Mouse (Mus musculus): ENCODE data around the gene Ubox5.
"Not testable (repeated sequence)": the region's sequence is repeated elsewhere in the genome, so short reads cannot be mapped to it uniquely, and the experiment has no call there.

Ubox5 gene

DNA sequence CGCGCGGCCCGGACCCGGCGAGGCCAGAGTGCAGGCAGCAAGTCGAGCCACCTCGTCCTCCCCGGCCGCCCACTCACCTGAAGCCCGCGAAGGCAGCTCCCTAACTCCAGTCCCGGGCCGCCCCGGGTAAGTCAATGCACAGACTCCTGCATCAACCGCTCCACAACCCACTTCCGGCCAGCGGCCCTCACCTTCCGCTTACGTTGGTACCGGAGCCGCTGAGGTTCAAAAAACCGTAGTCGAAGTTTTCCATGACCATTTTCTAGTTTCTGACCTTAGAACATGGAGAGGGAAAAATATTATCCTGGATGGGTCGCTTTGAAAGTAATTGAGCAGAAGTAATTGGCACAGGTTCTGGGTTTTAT is at the start of gene Ubox5, which contains the start of gene Fastkd5:
TSS of gene Ubox5 (minus strand) at position 200 of the 365 bp plus-strand sequence.
TSS of gene Fastkd5 (minus strand) at position 189 of the 365 bp plus-strand sequence.
- DNase-seq (ENCODE audit: low spot score): peak; percentile 90

DNA sequence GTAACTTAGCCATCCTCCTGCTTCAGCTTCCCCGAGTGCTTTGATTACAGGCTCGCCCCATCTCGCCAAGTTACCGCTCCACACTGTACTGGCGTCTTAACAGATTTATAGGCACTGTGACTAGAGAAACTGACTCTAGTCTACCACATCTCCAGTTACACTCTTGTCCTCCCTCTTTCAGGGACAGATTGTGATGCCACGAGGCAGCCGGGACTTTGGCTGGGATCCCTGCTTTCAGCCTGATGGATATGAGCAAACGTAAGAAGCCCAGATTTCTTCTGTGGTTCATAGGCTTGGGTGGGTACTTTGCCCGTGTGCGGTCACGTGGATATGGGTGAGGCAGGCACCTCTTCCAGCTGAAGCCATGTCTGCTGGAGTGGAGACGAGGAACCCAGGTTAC is 49.3 kb upstream of the Ubox5 start:
- no peak for DNase-seq (ENCODE audit: low spot score)

DNA sequence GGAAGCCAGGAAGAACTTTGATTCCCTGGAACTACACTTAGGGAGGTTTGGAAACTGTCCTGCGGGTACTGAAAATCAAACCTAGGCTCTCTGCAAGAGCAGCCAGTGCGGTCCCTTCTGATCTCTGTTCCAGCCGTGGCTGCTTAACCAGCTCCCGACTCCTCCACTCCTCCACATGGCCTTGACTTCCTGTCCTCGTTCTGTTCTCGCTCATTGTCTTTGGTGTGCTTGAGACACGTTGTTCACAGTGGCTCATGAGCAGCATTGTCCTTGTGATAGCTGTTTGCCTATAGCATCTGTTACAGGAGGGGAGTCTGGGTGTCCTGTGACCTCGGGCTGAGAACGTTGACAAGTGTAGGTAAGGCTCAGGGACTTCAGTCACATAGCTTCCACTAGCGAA is 47.4 kb upstream of the Ubox5 start:
- no peak for DNase-seq (ENCODE audit: low spot score)

DNA sequence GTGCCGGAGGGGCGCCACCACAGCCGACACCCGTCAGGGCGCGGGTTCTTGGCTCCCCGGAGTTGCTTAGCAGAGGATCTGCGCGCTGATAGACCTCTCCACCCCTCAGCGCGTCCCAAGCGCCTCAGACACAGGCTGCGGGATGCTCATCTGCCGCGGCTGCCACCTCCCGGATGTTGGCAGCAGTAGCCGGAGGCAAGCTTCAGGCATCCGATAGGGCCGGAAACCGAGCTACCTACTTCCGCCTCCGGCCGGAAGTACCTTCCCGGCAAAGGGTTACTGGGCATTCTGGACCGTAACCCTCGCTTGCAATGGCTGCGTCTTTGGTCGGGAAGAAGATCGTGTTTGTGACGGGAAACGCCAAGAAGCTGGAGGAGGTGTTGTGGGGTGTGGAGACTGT is 37.7 kb upstream of the Ubox5 start, which contains the start of gene Itpa:
TSS of gene Itpa (plus strand) at position 52 of the 400 bp plus-strand sequence.
- DNase-seq (ENCODE audit: low spot score): peak; percentile 93

DNA sequence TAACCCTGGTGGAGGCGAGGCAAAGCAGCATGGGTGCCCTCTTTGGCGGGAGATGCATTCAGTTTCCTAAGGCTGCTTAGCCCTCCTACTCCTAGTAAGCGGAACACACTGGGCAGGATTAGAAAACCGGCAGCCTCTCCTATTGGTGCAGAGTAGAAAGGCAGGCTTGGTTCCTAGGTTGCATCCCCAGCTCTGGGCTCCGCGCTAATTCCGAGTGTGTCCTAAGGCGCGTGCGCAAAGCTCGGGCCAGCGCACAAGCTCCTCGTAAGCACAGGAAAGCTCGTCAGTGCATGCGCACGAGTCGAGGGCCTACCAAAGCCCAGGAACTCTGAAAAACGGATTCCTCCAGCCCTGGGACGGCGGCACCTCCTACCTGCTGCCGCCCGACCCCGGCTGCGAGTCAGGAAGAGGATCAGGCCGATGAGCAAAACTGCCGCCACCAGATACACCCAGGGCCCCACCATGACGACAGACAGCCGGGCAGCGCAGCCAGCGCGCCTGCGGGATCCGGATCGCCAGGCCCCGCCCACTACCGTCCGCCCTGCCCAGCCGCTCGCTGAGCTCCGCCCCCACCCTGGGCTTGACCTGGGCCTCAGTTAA is 34.4 kb upstream of the Ubox5 start, which contains the start of gene Ddrgk1:
TSS of gene Ddrgk1 (minus strand) at position 558 of the 600 bp plus-strand sequence.
- peak; percentile 98 for DNase-seq (ENCODE audit: low spot score)

DNA sequence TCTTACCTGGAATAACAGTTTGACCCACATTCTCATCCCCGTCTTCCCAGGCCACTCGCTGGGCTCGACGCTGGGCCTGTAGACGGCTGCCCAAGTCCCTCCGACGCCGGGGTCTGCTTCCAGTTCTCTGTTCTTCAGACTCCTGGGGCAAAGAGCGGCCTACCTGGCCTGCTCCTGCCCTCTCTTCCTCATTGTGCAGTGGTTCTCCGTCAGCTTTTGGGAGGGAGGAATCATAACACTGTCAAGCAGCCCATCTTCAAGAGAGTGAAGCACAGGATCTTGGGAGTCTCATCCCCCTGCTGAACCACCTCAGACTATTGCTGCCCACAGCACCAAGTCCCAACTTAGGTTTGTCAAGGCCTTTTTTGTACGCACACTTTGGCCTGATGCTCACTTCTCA is 33.5 kb upstream of the Ubox5 start:
- DNase-seq (ENCODE audit: low spot score): no peak

DNA sequence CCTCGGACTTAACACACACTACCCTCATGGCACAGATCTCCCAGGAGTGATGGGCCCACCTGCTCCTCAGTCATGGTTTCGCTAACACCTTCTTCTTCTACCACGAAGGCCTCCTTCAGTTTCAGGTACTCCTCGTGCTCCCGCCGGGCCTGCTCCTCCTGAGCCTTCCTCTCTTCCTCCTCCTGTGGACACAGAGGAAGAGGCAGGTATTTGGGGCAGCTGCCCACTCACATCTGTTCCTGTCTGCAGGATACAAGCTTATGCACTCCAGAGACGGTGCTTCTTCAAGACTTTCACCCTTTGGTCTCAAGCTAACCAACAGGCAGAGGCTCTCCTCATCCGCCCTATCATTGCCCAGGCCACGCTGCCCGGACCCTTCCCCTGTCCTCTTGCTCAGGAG is 28.7 kb upstream of the Ubox5 start:
- DNase-seq (ENCODE audit: low spot score): no peak

DNA sequence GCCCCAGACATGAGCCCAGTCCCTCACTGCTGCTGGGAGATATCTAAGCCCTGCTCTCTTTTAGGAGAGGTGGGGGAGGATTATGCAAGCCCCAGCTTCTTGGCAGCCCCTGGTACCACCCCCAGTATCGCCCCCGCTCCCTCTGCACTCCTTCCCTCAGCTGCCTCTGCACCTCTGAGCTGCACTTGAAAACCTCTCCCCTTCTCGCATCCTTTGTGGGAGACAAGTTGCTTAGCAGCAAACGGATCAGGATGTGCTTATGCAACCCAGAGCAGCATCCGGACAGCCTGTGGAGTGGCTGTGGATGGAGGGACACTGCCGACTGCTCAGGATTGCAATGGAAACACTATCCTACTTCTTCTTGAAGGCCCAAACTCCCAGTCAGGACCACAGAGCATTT is 27.7 kb upstream of the Ubox5 start:
- DNase-seq (ENCODE audit: low spot score): no peak

DNA sequence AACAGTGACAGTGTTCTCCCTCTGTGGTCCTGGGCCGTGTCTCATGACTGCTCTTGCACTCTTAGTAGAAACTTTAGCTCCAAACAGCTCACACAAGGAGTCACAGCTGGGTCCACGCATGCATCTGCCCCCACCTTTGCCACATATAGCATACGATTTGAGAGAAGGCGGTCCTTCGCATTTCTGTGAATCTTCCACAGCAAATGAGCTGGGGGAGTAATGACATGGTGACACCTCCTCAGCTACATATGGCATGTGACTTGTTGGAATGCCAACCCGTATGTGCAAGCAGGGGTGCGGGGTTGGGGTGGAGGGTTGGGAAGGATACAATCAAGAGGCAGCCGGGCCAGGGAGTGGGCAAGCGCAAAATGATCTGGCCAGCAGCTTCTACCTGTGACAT is 26.7 kb upstream of the Ubox5 start:
- no peak for DNase-seq (ENCODE audit: low spot score)

DNA sequence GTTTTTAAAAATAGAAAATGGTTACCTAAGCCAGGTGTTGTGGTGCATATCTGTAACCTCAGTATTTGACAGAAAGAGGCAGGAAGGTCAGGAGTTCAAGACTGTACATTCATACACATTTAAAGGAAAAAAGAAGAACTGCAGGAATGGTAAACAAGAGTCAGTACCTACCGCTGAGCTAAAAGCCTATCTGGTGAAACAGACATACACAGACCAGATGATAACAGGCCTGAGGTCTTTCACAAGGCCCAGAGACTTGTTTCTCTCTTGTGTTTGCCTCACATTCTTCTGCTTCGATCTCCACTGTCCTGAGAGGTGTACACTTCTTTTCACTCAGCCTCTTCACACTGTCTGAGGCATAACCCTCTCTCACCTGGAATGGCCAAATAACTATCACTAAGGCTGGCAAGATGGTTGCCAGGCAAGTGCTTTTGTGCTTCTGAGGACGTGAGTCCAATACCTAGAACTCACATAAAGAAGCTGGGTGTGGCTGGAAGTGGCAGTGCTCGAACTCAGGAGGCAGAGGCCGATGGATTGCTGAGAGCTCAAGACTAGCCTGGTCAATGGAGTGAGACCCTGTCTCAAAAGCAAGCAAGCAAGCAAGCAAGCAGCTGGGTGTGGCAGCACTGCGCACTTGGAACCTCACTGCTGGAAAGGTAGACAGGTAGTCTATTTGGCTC is 26.0 kb upstream of the Ubox5 start:
- no peak for DNase-seq (ENCODE audit: low spot score)

DNA sequence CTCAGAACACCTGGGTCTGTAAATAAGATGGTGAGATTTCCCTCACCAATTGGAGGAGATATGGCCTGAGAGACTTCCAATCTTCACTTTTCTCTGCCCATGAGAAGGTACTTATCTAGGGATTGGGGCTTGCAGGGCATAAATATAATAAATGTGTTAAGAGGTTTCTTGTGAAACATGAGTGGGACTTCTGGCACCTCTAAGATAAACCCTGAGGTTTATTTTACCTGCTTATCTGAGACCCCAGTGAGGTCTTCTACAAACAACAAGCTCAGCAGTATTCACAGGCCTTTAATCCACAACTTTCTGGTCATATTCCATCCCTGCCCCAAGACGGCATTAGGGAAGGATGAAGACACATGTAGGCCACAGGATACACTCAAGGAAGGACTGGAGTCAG is 23.9 kb upstream of the Ubox5 start:
- no peak for DNase-seq (ENCODE audit: low spot score)

DNA sequence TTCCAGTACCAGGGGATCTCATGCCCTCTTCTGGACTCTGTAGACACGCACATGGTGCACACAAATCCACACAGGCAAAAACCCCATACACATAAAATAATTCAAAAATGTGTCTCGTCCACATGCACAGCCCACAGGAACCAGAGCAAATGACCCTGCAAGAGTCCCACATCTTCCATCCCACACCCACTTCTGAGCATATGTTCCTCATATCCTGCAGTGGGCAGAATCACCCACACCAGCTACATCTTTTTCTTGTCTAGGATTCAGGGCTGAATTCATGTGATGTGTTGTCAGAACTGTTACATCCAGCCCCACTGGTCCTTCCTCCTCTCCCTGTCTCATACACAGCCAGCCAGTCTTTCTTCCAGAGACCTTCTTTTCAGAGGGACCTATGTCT is 23.5 kb upstream of the Ubox5 start:
- no peak for DNase-seq (ENCODE audit: low spot score)

DNA sequence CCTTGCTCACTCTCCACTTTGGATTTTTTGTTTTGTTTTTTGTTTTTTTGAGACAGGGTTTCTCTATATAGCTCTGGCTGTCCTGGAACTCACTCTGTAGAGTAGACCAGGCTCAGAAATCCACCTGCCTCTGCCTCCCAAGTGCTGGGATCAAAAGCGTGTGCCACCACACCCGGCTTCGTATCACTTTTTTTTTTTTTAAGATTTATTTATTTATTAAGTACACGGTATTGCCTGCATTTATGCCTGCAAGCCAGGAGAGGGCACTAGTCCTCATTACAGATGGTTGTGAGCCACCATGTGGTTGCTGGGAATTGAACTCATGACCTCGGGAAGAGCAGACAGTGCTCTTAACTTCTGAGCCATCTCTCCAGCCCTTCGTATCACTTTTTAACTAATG is 19.2 kb upstream of the Ubox5 start:
- DNase-seq (ENCODE audit: low spot score): not testable (repeated sequence)

DNA sequence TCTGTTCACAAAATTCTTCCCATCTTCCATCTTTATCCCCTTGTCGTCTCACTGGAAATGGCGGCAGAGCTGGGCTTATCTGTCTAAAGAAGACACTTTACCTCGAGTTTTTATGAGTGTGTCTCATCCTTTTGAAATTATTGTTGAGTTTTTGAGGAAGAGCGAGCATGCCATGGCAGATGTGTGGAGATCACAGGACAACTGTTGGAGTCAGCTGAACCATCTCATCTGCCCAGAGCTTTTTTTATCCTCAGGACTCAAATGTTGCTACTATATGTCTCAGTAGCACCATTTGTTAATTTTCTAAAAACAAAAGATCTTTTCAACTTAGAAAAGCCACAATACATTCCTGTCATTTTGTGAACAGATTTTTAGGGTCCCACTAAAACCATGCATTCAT is 15.4 kb upstream of the Ubox5 start:
- no peak for DNase-seq (ENCODE audit: low spot score)

DNA sequence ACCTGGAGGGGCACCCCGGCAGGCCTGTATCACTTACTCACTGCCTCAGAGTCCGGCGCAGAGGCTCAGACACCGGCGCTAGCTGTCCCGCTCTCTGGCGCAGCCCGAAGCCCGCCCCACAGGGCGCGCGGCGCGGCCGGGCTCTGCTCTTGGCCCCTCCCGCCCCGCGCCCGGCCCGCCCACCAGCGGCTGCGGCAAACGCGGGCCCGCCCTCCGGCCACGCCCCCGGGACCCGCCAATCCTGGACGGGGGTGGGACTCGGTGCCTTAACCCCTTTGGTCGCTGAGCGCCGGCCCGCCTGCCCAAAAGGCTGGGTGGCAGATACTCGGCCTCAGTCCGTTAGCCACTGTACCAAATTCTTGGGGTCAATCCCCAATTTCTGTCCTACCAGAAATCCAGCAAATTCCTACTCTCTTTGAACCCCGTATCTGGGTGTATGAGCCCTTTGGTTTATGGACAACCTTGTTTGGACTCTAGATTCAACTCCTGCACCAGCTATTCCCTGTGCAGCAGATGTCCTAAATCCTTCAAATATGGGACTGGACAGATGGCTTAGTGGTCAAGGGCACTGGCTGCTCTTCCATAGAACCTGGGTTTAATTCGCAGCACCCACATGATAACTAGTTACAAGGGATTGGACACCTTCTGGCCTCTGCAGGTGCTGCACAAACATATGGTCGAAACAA is 13.0 kb upstream of the Ubox5 start, which contains the start of gene Lzts3:
TSS of gene Lzts3 (minus strand) at position 120 of the 686 bp plus-strand sequence.
- DNase-seq (ENCODE audit: low spot score): peak; percentile 84

DNA sequence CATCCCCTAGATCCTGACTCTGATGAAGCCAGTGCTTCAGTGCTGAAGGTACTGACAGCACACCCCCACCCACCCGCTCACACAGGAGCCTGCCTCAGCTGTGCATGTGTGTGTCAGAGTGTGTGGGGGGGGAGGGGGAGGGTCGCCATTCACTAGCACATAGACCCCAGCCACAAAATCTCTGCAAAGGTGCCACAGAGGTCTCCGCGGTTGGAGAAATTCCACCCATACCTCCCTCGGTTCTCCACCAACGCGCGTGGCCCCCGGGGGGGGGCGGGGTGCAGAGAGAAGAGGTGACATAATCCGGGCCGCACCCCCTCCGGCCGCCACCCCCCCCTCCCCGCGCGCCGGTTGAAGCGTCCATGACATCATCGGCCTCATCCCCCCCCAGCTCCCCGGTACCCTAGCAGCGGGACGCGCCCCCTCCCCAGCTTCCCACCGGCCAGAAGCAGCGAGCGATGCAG is 12.4 kb upstream of the Ubox5 start:
- DNase-seq (ENCODE audit: low spot score): no peak

DNA sequence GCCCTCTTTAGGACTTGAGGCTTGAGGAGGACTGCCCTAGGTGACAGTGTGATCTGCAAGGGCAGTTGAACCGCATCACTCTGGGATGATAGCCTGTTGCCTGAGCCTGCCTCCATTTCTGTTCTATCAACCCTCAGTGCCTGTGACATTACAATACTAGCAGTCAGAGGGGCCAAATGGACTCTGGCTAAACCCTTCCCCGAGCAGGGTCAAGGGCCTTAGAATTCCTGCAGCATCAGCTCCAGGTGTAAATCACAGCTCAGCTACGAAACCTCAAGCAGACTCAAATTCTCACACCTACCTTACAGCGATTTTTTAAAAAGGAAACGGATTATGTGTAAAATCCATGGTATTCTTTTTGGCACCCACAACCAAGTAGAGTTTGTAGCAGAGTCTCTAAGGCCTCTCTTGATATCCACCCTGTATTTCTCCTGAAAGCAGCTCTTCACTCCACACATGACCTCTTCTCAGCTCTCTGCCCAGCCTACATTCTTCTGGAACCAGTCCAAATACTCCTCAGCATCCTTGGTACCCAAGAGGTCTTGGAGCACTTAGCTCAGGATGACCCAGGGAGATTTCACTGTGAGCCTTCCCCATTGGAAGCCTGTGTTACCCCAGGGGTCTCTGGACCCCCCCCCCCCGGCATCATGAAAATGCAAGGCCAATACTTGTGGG is 11.7 kb upstream of the Ubox5 start:
- no peak for DNase-seq (ENCODE audit: low spot score)

DNA sequence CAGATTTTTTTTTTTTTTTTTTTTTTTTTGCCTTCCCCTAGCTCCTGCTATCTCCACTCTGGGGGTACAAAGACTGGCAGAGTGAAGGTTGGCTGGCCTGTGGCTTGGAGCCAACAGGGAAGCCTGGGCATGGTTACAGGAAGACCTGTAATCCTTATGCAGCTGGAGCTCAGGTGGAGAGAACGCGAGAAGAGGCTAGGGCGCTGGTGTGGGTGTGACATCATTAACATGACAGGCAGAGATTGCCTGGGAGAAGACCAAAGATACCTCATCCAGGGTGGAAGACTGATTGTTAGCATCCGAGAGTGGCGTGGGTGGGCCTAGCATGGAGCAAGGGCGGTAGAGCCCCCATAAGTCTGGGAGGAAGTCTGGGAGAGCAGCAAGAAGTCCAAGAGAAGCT is 9.4 kb upstream of the Ubox5 start:
- DNase-seq (ENCODE audit: low spot score): no peak

DNA sequence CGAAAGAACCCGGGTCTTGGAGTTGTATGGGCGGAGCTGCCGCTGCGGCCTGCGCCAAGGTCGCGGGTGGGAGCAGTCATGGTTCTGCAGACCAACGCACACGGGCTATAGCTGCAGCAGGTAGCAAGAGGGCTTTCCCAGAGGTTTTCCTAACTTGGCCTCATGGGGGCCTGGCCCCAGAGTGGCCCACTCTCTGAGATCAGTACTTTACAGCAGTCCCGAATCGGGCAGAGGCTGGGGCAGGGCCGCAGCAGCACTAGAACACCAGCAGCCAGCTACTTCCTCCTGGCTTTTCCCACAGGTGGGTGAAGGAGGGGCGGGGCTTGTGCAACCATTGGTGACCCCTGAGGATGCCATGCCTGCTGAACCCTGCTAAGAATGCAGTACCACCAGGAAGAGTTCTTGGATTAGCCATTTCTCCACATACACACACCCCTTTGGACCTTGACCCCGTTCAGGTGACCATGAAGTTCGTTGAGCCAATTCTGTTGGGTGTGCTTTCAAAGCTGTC is 8.3 kb upstream of the Ubox5 start:
- no peak for DNase-seq (ENCODE audit: low spot score)

DNA sequence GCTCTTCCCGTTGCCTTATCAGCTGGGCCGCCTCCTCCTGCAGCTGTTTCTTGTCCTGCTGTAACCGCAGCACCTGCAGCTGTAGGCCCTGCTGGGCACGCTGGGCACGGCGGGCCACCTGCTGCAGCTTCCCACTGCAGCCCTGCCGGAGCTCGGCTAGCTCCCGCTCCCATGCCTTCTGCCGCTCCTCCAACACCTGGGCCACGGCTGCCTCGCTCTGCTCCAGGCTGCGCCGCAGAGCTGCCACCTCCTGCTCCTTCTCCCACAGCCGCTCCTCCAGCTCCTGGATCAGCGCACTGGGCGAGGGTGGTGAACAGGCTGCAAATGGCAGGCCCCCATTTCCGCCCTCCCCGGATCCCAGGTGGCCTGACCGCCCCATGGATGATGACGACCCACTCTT is 6.0 kb upstream of the Ubox5 start:
- no peak for DNase-seq (ENCODE audit: low spot score)

DNA sequence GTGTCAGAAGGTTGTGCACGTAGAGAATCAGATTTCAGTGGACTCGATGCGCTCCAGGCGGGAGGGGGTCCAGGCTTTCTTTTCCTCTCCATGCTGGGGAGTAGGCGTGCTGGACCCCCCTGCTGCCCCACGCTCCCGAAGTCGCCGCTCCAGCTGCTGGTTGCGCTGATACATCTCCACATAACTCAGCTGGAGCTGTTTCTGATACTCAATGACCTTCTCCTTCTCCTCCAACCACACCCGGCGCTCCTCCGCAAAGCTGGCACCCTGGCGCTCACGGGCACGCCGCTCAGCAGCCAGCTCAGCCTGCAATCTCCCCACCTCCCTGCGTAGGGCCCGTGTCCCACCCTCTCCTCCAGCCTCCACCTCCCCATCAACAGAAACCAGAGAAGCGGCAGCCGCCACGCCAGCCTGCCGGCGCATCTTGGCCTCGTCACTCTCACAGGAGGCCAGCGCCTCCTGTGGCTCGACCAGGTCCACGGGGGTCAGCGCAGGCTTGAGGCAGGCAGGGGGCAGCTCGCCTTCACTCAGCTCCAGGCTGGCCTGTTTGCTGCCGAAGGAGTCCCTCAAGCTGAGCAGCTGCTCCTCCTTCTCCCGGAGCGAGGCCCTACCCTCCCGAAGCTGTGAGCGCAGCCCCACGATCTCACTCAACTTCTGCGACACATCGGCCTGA is 5.0 kb upstream of the Ubox5 start:
- DNase-seq (ENCODE audit: low spot score): no peak
